Mouse (Mus musculus) Muller cell, postnatal 12 days (primary cell): ENCODE measurements around the gene Dusp14.

ENCODE experiments used
- DNase-seq: peaks from one replicate; pipeline ENCODE4 v3.0.0-alpha.2; 2015; ENCODE audit errors: inconsistent ontology term

The Dusp14 gene

DNA sequence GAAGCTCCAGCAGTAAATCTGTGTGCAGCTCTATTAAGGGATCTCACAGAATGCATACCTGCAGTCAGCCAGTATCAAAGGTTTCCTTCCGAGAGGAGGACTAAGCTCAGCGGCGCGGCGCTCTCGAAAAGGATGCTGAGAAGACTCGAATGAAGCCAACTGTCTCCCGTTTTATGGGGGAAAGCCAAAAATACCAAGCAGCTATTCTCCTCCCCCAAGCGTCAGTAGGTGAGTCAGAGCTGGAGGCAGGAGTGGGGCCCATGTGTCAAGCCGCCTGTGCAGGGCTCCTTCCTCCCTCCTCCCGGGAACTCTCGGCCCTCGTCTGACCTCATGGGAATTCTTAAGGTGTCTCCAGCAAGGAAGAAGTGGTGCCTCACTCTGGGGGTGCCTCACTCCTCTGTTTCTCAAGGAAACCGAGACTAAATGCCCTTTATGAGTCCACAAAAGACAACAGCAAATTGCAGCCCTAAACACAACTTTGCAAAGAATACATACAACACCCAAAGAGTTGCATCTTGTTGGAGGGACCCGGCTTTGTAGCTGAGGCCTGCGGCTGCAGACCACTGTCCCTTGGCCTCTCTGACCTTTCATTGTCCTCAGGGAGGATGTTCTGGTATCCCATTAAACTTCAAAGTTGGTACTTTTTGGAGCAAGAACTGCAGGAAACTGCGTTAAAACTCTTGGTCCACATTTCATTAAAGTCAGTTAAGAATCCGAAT is 2.0 kb downstream of the Dusp14 start:
- peak; percentile 80 for DNase-seq

DNA sequence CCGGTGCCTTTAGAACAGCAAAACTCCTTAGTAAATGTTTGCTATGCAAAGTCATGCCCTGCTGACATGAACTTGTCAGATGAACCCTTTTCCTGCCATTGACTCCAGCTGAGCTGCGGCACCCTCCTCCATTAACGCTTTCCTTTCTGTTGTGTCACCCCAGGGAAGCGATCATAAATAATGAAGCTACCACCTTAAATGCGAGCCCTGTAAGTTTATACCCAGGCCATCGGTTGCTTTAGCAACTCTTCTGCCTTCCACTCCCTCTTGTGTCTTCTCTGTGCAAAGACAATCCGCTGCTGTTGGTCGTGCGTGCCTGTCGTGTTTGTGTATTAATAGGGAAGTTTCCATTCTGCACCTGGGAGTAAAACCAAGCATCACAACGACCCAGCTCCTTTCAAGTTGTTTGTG is 3.0 kb downstream of the Dusp14 start:
- peak; percentile 52 for DNase-seq

DNA sequence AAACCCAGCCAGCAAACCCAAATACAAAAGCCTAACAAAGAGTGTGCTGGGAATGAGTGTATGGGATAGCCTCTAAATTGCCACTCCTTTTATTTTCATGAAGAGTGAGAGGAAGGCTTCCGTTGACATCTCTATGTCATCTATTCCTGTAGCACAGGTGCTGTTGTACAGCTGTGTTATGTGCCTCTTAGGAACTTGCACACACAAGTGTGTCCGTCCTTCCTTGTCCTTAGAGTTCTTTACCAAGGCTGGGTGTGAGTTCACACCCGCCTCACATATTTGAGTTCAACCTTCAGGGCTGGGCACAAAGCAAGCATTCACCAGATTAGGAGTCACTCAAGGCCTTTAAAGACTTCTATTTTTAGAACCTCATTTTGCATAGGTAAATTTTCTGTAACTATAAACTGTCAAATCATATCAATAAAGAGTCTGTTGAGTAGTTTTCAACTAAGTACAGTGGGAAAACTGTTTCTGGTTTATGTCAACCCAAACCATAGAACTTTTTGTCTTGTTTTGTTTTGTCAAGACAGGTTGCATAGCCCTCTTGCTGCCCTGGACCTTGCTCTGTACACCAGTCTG is 5.3 kb downstream of the Dusp14 start:
- DNase-seq: no peak

DNA sequence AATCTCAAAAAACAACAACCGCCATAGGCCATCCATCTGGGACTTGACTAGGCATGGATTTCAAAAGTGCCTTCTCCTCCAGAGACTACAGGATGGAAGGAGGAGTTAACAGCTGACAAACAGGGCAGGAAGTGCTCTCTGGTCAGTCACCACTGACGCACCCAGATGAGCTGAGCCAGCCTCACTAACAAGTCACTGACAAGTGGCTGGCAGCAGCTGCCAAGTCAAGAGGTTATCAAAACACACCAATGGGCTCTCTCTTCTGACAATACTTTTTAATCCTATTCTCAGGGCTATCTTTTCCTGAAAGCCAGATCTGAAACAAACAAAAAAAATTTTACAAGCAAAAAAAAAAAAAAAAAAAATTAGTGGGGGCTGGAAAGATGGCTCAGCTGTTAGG is 6.3 kb downstream of the Dusp14 start:
- DNase-seq: no peak

DNA sequence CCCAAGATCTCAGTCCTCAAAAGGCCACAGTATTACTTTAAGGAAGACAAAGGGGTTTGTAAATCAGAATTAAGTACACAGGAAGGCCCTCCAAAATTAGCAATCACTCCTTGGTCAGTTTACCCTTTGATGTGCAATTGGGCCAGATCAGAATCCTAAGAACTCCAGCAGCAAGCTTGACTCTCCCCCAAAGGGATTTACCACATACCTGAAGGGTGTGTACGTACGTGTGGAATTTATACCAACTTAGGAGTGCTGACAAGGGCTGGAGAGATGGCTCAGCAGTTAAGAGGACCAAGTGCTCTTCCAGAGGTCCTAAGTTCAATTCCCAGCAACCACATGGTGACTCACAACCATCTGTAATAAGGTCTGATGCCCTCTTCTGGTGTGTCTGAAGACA is 7.2 kb downstream of the Dusp14 start:
- DNase-seq: no peak

DNA sequence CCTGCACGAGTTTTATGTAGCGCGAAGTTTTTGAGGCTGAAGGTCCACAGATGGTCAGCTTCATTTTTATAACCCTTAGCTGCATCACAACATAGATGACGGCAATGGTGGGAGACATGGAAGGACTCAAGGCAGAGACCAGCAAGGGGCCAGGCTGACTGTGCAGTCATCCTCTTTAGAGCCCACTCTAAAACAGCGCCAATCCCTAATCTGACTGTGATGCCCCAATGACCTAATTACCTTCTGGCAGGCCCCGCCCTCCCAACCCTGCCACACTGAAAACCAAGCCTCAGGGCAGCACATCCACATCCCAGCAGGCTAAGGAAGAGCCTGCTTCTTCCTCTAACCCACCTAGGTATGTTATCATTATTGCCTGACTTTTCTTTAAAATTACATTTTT is 8.4 kb downstream of the Dusp14 start:
- no peak for DNase-seq

DNA sequence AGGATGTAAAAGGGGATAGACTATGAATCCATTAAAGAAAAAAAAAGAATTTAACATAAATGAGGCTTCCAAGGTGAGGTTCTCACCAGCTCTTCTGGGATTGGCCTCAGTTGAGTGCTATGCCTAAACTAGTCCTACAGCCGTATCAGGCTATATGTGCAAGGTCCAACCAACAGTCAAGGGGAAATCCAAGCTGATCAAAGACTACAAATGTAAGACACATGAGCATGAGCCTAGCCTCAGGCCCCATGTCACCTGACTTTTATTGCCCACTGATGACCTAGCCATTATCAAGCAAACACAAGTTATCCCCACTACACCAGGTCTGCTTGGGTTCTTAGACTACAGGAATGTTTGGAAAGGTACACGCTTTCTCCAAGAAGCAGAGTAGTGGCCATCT is 9.3 kb downstream of the Dusp14 start:
- no peak for DNase-seq

DNA sequence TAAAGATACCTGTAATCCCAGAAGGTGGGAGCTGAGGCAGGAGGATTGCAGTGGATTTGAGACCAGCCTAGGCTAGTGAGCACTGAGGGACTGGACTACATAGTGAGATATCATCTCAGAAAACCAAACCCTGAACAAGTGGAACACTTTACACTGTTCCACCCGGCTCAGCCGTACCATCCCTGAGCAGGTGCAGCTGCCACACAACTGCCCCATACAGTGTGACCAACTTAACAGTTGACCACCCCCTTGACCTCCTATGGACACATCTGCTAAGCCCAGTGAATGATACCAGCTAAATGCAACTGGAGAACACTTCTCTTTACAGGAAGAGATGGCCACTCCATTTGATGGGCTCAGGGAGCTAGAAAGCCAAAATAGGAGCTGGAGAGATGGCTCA is 11.6 kb downstream of the Dusp14 start:
- DNase-seq: no peak

DNA sequence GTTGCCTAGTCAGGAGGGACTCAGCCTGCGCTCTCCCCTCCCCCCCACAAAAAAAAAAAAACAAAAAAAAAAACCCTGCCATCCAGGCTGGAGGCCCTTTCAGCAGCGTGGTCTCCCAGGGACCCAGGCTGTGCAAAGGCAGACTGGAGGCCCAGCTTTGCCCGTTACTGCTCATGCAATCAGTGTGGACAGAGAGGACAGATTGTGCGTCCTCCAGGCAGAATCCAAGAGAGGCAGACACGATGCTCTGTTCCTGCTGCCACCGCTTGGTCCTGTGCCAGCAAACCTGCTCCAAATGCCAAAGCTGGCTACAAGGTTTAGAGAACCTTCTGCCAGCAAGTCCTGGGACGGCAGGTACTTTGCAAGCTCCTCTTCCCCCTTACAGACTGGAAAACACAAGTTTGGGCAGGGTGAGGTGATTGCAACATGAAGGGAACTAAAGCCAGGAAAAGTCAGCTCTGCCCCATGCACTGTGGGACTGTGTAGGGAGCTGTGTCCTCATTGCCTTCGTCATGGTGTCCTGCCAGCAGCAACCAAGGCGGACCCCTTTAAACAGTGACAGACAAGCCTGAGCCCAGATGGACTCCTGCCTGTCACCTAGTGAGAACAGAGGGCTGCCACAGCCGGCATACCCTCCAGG is 15.4 kb downstream of the Dusp14 start:
- DNase-seq: no peak

DNA sequence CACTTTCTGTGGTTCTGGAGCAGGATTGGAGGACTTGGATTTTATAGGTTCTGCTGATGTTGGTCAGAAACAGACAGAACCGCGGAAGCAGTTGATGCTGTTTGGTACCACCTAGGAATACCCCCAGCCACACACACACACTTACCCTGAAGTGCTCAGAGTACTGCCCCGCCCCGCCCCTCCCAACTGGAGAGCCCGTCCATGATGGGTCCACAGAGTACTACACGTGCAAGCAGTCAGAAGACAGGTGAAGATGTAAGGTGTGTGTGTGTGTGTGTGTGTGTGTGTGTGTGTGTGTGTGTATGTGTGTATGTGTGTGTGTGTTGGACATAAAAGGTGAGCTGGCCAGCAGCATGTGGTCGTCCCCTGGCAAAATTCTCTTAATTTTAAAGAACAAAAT is 16.0 kb downstream of the Dusp14 start:
- DNase-seq: no peak

DNA sequence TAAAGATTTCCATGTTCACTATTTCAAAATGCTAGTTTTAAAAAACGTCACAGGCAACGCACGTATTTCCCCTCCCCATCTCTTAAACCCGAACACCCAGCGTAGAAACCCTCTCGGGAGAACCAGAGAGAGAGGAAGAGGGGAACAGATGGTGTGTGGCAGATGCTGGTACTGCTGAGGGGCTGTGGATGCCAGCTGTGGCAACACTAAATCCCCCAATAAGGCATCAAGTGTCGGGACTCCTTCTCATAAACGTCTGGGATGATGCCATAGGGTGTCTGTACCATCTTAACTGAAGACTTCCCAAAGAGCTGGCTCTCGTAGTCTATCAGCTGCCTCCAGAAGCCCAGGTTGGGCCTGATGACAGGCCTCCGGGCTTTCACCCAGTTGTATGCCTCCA is 20.6 kb downstream of the Dusp14 start:
- no peak for DNase-seq

DNA sequence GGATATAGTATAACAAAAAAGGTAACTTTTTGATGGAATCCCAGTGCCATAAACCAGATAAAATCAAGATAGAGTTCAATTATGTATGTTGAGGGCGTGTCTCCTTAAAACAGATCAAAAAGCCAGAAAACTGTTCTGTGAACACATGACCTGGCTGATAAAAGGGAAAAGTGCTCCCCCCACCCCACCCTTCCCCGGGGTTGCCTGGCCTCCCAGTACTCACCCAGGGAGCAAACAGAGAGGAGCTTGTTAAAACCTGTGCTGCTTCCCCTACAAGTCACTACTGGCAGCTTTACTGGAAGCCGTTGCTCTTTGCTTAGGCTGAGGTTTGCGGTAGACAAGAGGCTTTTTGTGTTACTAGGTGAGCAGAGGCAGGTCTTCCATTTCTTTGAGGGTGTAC is 21.8 kb downstream of the Dusp14 start:
- no peak for DNase-seq

DNA sequence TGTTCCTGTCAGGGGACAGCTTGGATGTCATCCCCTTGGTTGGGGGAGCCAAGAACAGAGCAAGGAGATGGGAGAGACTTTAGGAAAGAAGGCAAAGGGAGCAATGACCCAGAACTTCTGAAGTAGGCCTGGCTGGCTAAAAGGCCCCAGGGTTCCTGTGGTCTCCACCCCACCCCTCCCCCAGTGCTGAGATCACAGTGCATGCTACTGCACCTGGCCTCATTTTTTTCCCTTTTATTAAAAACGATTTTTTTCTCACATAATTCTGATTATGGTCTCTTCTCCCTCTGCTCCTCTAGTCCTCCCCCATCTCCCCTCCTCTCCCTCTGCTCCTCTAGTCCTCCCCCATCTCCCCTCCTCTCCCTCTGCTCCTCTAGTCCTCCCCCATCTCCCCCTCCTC is 24.1 kb downstream of the Dusp14 start:
- DNase-seq: no peak

DNA sequence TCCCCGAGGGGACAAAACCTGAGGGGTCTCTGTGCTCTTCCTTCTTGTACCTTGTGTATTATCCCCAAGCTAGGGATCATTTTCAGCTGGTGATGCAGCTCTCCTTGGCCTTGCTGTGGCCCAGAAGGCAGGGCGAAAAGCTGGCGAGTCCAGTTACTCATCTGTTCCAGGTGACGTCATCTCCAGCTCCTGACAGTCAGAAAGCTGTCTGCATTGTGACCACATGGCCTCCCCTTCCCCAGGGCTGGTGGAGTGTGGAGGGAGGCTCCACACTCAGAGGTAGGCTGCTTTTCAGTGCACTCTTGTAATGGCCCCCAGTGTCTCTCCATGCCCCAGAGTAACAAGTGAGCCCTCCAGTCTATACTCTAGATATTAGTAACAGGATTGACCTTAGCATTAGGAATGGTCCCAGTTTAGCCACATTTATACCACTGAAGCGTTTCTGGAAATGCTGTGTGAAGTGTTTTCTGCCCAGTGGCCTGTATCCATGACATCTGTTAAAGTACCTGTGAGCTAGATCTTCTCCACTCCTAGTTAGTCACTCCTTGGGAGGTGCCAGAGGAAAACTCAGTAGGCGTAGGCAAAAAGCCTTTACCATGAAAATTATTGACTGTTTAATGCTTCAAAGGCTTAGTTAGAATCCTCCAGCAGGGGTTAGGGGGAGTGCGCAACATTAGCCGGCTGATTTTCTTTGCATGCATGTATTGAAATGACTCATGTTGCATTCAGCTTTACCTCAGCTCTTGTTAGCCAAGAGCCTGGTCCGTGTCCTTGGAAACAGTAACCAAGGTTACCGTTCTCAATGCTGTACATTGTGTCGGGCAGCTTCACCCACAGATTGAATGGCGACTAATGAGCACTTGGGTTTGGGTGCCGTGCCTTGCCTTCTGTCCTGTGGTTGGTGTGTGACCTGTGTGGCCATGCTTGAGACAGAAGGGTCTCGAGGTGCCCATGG is 26.0 kb downstream of the Dusp14 start:
- peak; percentile 88 for DNase-seq

DNA sequence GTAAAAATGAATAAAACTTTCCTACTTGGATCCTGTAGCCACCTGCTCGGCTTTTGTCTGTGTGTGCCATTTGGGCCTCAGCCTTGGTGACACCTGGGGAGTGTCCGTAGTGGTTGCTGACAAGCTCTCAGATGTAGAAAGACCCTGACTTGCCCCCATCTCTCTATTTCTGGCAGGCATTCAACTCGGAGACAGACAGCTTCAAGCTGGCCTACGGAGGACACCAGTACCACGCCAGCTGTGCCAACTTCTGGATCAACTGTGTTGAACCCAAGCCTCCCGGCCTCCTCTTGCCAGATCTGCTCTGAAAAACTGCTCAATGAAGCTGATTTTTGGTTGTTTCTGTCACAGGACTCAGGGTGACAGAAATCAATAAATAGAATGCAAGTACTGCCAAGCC is 28.4 kb downstream of the Dusp14 start:
- DNase-seq: no peak

DNA sequence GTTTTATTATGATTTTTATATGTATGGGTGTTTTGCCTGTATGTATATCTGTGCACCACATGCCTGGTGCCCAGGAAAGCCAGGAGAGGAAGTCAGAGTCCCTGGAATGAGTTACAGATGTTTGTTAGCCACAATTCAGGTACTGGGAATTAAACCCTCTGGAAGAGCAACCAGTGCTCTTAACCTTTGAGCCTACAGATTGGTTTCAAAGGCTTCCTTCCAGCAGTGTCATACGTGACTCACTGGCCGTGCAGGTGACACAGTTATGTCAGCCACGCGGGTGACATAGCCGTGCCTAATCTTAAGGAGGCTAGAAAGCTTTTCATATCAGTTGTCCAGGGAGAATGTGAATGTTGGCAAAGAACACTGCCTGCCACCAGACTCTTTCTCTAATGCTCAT is 35.4 kb downstream of the Dusp14 start:
- DNase-seq: no peak

DNA sequence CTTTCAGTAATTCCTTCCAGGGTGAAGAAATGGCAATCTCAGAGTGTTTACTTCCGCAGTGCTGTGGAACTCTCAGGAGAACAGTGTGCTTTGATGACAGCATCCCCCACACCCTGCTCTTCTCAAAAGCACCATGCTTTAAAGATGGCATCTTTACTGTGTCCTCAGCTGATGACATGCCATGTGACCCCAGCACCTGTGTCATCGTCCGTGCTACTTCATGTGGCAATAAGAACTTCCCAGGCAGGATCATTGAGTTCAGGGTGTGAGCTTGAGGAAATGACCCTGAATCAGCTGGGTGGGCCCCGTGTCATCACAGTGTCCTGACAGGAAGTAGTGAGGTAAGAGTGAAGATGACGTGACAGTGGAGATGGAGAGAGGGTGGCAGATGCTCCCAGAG is 36.5 kb downstream of the Dusp14 start:
- no peak for DNase-seq

DNA sequence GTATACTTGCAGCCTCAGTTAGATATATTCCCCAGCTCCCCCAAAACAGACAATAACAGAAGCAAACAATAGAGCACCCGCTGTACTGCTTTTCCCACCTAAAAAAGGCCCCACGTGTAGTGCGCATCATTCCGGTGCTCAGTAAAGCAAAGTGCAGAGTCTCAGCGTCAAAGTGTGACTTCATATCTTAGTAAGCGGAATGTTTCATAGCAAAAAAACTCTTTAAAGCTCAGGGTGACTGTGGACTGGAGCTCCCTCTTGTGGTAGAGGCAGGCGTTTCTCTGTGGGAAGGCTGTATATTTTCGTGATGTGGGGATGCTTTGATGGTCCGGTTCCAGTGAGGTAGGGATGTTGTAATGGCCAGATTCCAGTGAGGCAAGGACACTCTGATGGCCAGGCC is 37.1 kb downstream of the Dusp14 start:
- DNase-seq: no peak

DNA sequence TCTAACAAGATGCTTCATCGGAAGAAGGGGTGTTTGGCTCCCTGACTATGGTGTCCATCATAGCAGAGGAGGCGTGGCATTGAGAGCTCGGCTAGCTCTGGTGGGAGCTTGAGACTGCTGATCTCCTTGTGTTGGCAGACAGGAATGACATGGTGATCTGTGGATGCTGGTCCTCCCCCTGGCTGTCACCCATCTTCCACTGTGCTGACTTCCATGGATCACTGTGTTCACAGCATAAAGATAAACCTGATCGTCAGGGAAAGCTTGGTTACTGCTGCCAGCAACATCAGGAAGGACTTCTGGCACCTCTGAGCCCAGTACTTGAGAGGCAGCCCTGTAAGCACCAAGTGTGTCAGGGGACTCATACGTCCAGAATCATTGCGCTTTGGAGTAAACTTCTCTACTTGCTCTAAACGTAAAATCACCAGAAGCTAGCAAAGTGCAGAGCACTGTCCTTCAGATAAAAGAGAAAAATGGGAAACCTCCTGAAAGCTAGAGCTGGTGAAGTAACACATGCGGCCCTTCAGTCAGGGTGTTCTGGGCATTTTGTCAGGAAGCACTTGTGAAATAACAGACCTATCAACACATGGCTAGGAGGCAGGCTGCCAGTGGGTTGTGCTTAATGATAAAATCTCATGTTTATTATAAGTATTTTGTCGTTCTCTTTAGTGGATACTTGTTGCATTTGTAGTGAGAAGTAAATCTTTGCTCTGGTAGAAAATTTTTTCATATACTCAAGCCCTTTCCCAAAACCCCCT is 40.6 kb downstream of the Dusp14 start:
- DNase-seq: no peak

DNA sequence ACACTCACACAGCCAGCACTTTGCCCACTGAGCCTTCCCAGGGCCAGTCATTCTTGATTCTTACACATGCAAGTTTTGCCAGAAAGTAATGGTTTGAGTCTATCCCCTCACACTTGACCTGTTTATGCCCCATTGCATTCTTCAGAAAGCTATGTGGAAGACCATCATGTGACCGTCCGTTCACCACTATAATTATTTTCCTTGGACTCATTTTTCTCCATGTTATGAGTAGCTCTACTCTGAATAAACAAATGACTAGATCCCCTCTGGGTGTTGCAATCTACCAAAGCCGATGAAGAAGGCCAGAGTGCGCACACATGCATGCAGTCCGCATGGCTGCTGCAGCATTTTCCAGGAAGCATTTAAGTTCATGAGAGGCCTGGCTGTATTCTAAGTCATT is 41.8 kb downstream of the Dusp14 start:
- no peak for DNase-seq

DNA sequence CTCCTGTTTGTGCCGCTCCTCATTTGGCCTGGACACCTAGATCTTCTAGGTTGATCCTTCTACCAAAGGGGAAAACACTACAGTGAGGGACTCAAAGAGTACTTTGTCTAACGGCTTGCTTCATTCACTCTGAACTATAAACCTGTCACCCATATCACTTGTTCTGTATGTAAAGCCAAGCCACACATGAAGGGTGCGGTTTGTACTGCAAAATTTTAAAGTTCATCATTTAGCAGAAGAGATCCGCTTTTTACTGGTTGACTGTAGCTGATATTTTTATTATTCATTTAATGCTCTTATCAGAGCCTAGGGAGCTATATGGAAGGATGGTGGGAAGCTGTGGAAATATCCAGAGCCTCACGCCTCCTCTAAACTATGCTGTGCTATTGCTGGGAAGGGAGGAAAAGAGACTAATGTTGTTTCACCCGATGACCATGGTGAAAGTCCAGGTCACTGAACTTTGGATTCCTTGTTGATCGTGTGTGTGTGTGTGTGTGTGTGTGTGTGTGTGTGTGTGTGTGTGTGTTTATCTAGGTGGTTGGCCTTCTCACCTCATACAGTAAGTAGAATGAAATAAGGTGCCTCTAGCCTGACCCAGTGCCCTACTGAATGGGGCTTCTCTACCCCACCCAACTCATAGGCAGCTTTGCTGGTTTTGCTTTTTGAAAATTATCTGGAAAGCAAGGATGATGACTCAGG is 52.1 kb downstream of the Dusp14 start:
- DNase-seq: no peak
